Mouse (Mus musculus): ENCODE results near the gene Gm12248.

- TF ChIP-seq POLR2A (IDR thresholded peaks at IDR 0.05; ENCODE audit: insufficient read depth, low read length) (no peak), CTCF (IDR thresholded peaks at IDR 0.05; ENCODE audit: low read depth, low read length) (no peak), EP300 (IDR thresholded peaks at IDR 0.05; ENCODE audit: insufficient read depth, low read depth, low read length) (no peak)
Measured at GRCm38 (mm10) chr11:58065025-58065424, 27.9 kb downstream of the Gm12248 start.

Data from ES-Bruce4 (cell line).